Mouse (Mus musculus) stomach, embryonic 15.5 days (tissue): ENCODE data around the gene Dicer1. TPM values are rescaled to one million over a fixed set of nuclear protein-coding genes. Genes with fewer than 3 reads are reported as not detected.

Experiments used
- ATAC-seq: fragments of 200-750 bp; cut with Nextera tagmentation; 2 replicates; pipeline ENCODE4 v1.8.0; 2017; ENCODE audit warnings: low read depth, moderate number of reproducible peaks, moderate TSS enrichment; ENCODE audit not compliant: insufficient read depth, low FRiP score
- H3K27ac ChIP-seq: fragments of 300-500 bp; sonication (generic); 2 replicates; pipeline ENCODE4 v1.5.1; 2015; ENCODE audit warnings: mild to moderate bottlenecking, inconsistent platforms
- H3K27me3 ChIP-seq: fragments of 300-500 bp; sonication (generic); replicated peaks from 2 replicates; pipeline ENCODE4 v1.6.1; 2015; ENCODE audit warnings: inconsistent platforms
- H3K36me3 ChIP-seq: fragments of 300-500 bp; sonication (generic); 2 replicates; pipeline ENCODE4 v1.6.1; 2015; ENCODE audit warnings: inconsistent platforms
- H3K4me1 ChIP-seq: fragments of 300-500 bp; sonication (generic); 2 replicates; pipeline ENCODE4 v1.6.1; 2015; ENCODE audit warnings: inconsistent platforms
- H3K4me2 ChIP-seq: fragments of 300-500 bp; sonication (generic); 2 replicates; pipeline ENCODE4 v1.6.1; 2015; ENCODE audit warnings: mild to moderate bottlenecking, inconsistent platforms
- H3K4me3 ChIP-seq: fragments of 300-500 bp; sonication (generic); replicated peaks from 2 replicates; pipeline ENCODE4 v1.5.1; 2015; ENCODE audit warnings: inconsistent platforms
- H3K9ac ChIP-seq: fragments of 300-500 bp; sonication (generic); 2 replicates; pipeline ENCODE4 v1.6.1; 2015; ENCODE audit warnings: inconsistent platforms
- H3K9me3 ChIP-seq: fragments of 300-500 bp; sonication (generic); 2 replicates; pipeline ENCODE4 v1.6.1; 2016; ENCODE audit warnings: inconsistent platforms
- WGBS: fragments of 180-500 bp; shearing (Covaris S2); methylation state at CpG from one replicate; pipeline ENCODE4 v1.1.7; 2015; 5-methylcytosine and 5-hydroxymethylcytosine counted together
- polyA plus RNA-seq: library from polyadenylated mRNA; unstranded; fragments of >200 nt; fragmentation: Nextera tagmentation; extraction: Ambion mirVana; gene quantifications from 2 replicates; pipeline ENCODE4 v1.2.1, GENCODE M21; 2015

The Dicer1 gene
- polyA plus RNA-seq, 1 experiment from 2014 or later: 31.4 TPM

GRCm38 (mm10) chr12:104638156-104638555 is 113.6 kb downstream of the Dicer1 start:
- Histone ChIP-seq H3K4me3 (no peak overlapping the region), H3K4me1 (no peaks in the 10 kb centered on the region), H3K9me3 (no peaks in the 10 kb centered on the region), H3K9ac (no peak overlapping the region), H3K36me3 (no peaks in the 10 kb centered on the region), H3K27me3 (0 out of 2 replicates have a peak, but pooled peaks cover 3% of the 10 kb centered on the region), H3K27ac (no peak overlapping the region), H3K4me2 (no peak overlapping the region)
- WGBS: 33% methylated on average over 8 of the region's 8 CpGs
- no peak for ATAC-seq

Other genes with a start within 250 kb of the Dicer1 start
- 4.2 and 4.5 TPM in 2 replicates for gene Clmn, start 113.1 kb upstream of the Dicer1 start, polyA plus RNA-seq